Mouse (Mus musculus): ENCODE data around the gene Dpyd. TPM values are rescaled to one million over a fixed set of nuclear protein-coding genes. Genes with fewer than 3 reads are reported as not detected.

Dpyd gene
- polyA plus RNA-seq, 2 experiments: 1.6 to 2.4 TPM

GRCm38 (mm10) chr3:118626455-118627375 lies 64.8 kb downstream of the Dpyd start:
- Histone ChIP-seq H3K9me3 (ENCODE audit: control insufficient read depth, low read length) (no peaks in the 10 kb centered on the region), H3K4me2 (ENCODE audit: low read depth) (no peak overlapping the region), H3K27ac (no peak overlapping the region), H3K9ac (replicated peaks) (no peak overlapping the region), H3K4me1 (replicated peaks; ENCODE audit: control insufficient read depth in 2 of 2, insufficient read depth in 2 of 2, low read length in 1 of 2) (no peaks in the 10 kb centered on the region), H3K36me3 (replicated peaks; ENCODE audit: control insufficient read depth, insufficient read depth, low read depth) (no peaks in the 10 kb centered on the region), H3K27me3 (ENCODE audit: control insufficient read depth, insufficient read depth, low read length) (no peaks in the 10 kb centered on the region), H3K4me3 (ENCODE audit: insufficient read depth in 1 of 2, low read depth in 2 of 2, low read length in 2 of 2) (no peak overlapping the region)
- ATAC-seq (ENCODE audit: insufficient read depth) (no peak), DNase-seq (ENCODE audit: low read depth in 3 of 3, low spot score in 3 of 3) (no peak)
- TF ChIP-seq EP300 (IDR thresholded peaks at IDR 0.05; ENCODE audit: low read depth) (no peak), CTCF (IDR thresholded peaks at IDR 0.05; ENCODE audit: low read depth) (no peak)
- WGBS (ENCODE audit: insufficient replicate concordance): 57% methylated on average over 9 of the region's 9 CpGs

GRCm38 (mm10) chr3:118629737-118630136 lies 67.8 kb downstream of the Dpyd start:
- Histone ChIP-seq H3K27ac (no peak overlapping the region), H3K4me3 (ENCODE audit: insufficient read depth in 1 of 2, low read depth in 2 of 2, low read length in 2 of 2) (no peak overlapping the region), H3K4me2 (ENCODE audit: low read depth) (no peak overlapping the region), H3K9ac (replicated peaks) (no peak overlapping the region), H3K4me1 (replicated peaks; ENCODE audit: control insufficient read depth in 2 of 2, insufficient read depth in 2 of 2, low read length in 1 of 2) (no peaks in the 10 kb centered on the region), H3K9me3 (ENCODE audit: control insufficient read depth, low read length) (no peaks in the 10 kb centered on the region), H3K36me3 (replicated peaks; ENCODE audit: control insufficient read depth, insufficient read depth, low read depth) (no peaks in the 10 kb centered on the region), H3K27me3 (ENCODE audit: control insufficient read depth, insufficient read depth, low read length) (no peaks in the 10 kb centered on the region)
- no peak for DNase-seq (ENCODE audit: low read depth in 3 of 3, low spot score in 3 of 3)
- no peak for ATAC-seq (ENCODE audit: insufficient read depth)
- TF ChIP-seq EP300 (IDR thresholded peaks at IDR 0.05; ENCODE audit: low read depth) (no peak), CTCF (IDR thresholded peaks at IDR 0.05; ENCODE audit: low read depth) (no peak)
- 67% methylated on average over 1 of the region's 1 CpGs for WGBS (ENCODE audit: insufficient replicate concordance)

GRCm38 (mm10) chr3:118646024-118646570 lies 84.2 kb downstream of the Dpyd start:
- H3K27me3 ChIP-seq (ENCODE audit: control insufficient read depth, insufficient read depth, low read length): no peaks in the 10 kb centered on the region
- no peak overlapping the region for H3K9ac ChIP-seq (replicated peaks)
- no peak overlapping the region for H3K27ac ChIP-seq
- TF ChIP-seq CTCF (IDR thresholded peaks at IDR 0.05; ENCODE audit: low read depth) (no peak), EP300 (IDR thresholded peaks at IDR 0.05; ENCODE audit: low read depth) (no peak)
- H3K4me2 ChIP-seq (ENCODE audit: low read depth): no peak overlapping the region
- no peaks in the 10 kb centered on the region for H3K4me1 ChIP-seq (replicated peaks; ENCODE audit: control insufficient read depth in 2 of 2, insufficient read depth in 2 of 2, low read length in 1 of 2)
- H3K9me3 ChIP-seq (ENCODE audit: control insufficient read depth, low read length): no peaks in the 10 kb centered on the region
- 71% methylated on average over 10 of the region's 10 CpGs for WGBS (ENCODE audit: insufficient replicate concordance)
- no peaks in the 10 kb centered on the region for H3K36me3 ChIP-seq (replicated peaks; ENCODE audit: control insufficient read depth, insufficient read depth, low read depth)
- ATAC-seq (ENCODE audit: insufficient read depth) (no peak), DNase-seq (ENCODE audit: low read depth in 3 of 3, low spot score in 3 of 3) (no peak)
- no peak overlapping the region for H3K4me3 ChIP-seq (ENCODE audit: insufficient read depth in 1 of 2, low read depth in 2 of 2, low read length in 2 of 2)

GRCm38 (mm10) chr3:118663987-118664692 lies 102.2 kb downstream of the Dpyd start:
- WGBS (ENCODE audit: insufficient replicate concordance): 66% methylated on average over 5 of the region's 5 CpGs

More at GRCm38 (mm10) chr3:118663987-118664692, 102.2 kb downstream of the Dpyd start:
- no peak overlapping the region for H3K27ac ChIP-seq
- no peaks in the 10 kb centered on the region for H3K27me3 ChIP-seq (ENCODE audit: control insufficient read depth, insufficient read depth, low read length)
- no peaks in the 10 kb centered on the region for H3K36me3 ChIP-seq (replicated peaks; ENCODE audit: control insufficient read depth, insufficient read depth, low read depth)
- H3K4me2 ChIP-seq (ENCODE audit: low read depth): no peak overlapping the region
- ATAC-seq (ENCODE audit: insufficient read depth) (no peak), DNase-seq (ENCODE audit: low read depth in 3 of 3, low spot score in 3 of 3) (no peak)
- no peak overlapping the region for H3K9ac ChIP-seq (replicated peaks)
- H3K9me3 ChIP-seq (ENCODE audit: control insufficient read depth, low read length): no peaks in the 10 kb centered on the region
- H3K4me3 ChIP-seq (ENCODE audit: insufficient read depth in 1 of 2, low read depth in 2 of 2, low read length in 2 of 2): no peak overlapping the region
- H3K4me1 ChIP-seq (replicated peaks; ENCODE audit: control insufficient read depth in 2 of 2, insufficient read depth in 2 of 2, low read length in 1 of 2): no peaks in the 10 kb centered on the region
- TF ChIP-seq EP300 (IDR thresholded peaks at IDR 0.05; ENCODE audit: low read depth) (no peak), CTCF (IDR thresholded peaks at IDR 0.05; ENCODE audit: low read depth) (no peak)
